ENCODE assay signal across 25 mouse cellular contexts in genomic region chr9:99559557-99559904, GRCm38 (mm10). TPM values are rescaled to one million over a fixed set of nuclear protein-coding genes. Genes with fewer than 3 reads are reported as not detected.
DNase-seq lines count a peak whose midpoint lies in the region; ATAC-seq and TF ChIP-seq lines count a peak whose summit lies in the region.
"Had no signal": no experiment of that assay in that cellular context is flagged by ENCODE, and none has a peak within 500 bp of the region (broad histone marks: within the 10 kb centered on the region; RNA-seq: fewer than 3 reads in every experiment).

No protein-coding gene starts in this region.

- H3K4me2 ChIP-seq in liver, embryonic 12.5 days, result peak overlapping the region; percentile 47
- H3K4me2 ChIP-seq in liver, postnatal 0 days (ENCODE audit: low read depth, low read length), result peak overlapping the region; percentile 7
- H3K4me2 ChIP-seq: embryonic facial prominence, embryonic 12.5 days; forebrain, embryonic 15.5 days; hindbrain, embryonic 13.5 days had no signal

- TF ChIP-seq EP300 in liver, postnatal 0 days (IDR thresholded peaks at IDR 0.05; ENCODE audit: low read depth), result no peak

- H3K27me3 ChIP-seq in G1E (ENCODE audit: insufficient read depth, low read length), result no peaks in the 10 kb centered on the region
- H3K27me3 ChIP-seq in liver, embryonic 12.5 days (replicated peaks), result no peaks in the 10 kb centered on the region
- H3K27me3 ChIP-seq in liver, postnatal 0 days (ENCODE audit: insufficient read depth, low read length), result no peaks in the 10 kb centered on the region
- no peaks in the 10 kb centered on the region for H3K27me3 ChIP-seq in thymus, adult 2 months (ENCODE audit: control insufficient read depth, insufficient read depth, low read length)
- no peaks in the 10 kb centered on the region for H3K27me3 ChIP-seq in midbrain, embryonic 10.5 days (ENCODE audit: low read depth, poor library complexity, severe bottlenecking)
- H3K27me3 ChIP-seq: embryonic facial prominence, embryonic 12.5 days; forebrain, embryonic 15.5 days; hindbrain, embryonic 13.5 days; Patski had no signal

- H3K36me3 ChIP-seq in G1E (replicated peaks), result peaks cover 5% of the 10 kb centered on the region
- no peaks in the 10 kb centered on the region for H3K36me3 ChIP-seq in liver, embryonic 12.5 days
- no peaks in the 10 kb centered on the region for H3K36me3 ChIP-seq in liver, postnatal 0 days (replicated peaks; ENCODE audit: insufficient read depth, low read length)
- no peaks in the 10 kb centered on the region for H3K36me3 ChIP-seq in thymus, adult 2 months (ENCODE audit: control insufficient read depth, insufficient read depth, low read length)
- H3K36me3 ChIP-seq in midbrain, embryonic 10.5 days, result no peaks in the 10 kb centered on the region
- H3K36me3 ChIP-seq: embryonic facial prominence, embryonic 12.5 days; forebrain, embryonic 15.5 days; heart, embryonic 10.5 days; hindbrain, embryonic 13.5 days had no signal

- TF ChIP-seq CTCF in G1E (IDR thresholded peaks at IDR 0.05; ENCODE audit: low read depth, low read length), result no peak
- no peak for TF ChIP-seq CTCF in liver, postnatal 0 days (IDR thresholded peaks at IDR 0.05; ENCODE audit: low read depth)
- TF ChIP-seq CTCF in thymus, adult 2 months (IDR thresholded peaks at IDR 0.05; ENCODE audit: borderline replicate concordance, control insufficient read depth, extremely low read depth, insufficient read depth, low read length, poor library complexity), result no peak

- TF ChIP-seq POLR2A in thymus, adult 2 months (IDR thresholded peaks at IDR 0.05; ENCODE audit: control insufficient read depth, extremely low read depth, insufficient read depth, low read length, poor library complexity), result no peak

- no peak overlapping the region for H3K27ac ChIP-seq in liver, embryonic 12.5 days
- H3K27ac ChIP-seq in liver, postnatal 0 days (ENCODE audit: low read depth), result no peak overlapping the region
- no peak overlapping the region for H3K27ac ChIP-seq in thymus, adult 2 months (ENCODE audit: control insufficient read depth, insufficient read depth, low read length)
- H3K27ac ChIP-seq in midbrain, embryonic 10.5 days (replicated peaks), result no peak overlapping the region
- H3K27ac ChIP-seq: embryonic facial prominence, embryonic 12.5 days; forebrain, embryonic 15.5 days; heart, embryonic 10.5 days; hindbrain, embryonic 13.5 days had no signal

- no peaks in the 10 kb centered on the region for H3K9me3 ChIP-seq in G1E (replicated peaks)
- no peaks in the 10 kb centered on the region for H3K9me3 ChIP-seq in liver, embryonic 12.5 days (replicated peaks)
- H3K9me3 ChIP-seq in liver, postnatal 0 days (ENCODE audit: low read length), result no peaks in the 10 kb centered on the region
- no peaks in the 10 kb centered on the region for H3K9me3 ChIP-seq in midbrain, embryonic 10.5 days (replicated peaks)
- H3K9me3 ChIP-seq: embryonic facial prominence, embryonic 12.5 days; forebrain, embryonic 15.5 days; heart, embryonic 10.5 days; hindbrain, embryonic 13.5 days had no signal

- DNase-seq in 416B (ENCODE audit: low read depth) (peak; percentile 42), G1E (ENCODE audit: low spot score) (no peak)
- no peak for DNase-seq in liver, postnatal 0 days
- DNase-seq in layer of hippocampus, adult 18-20 months (ENCODE audit: low spot score in 2 of 2), result no peak
- no peak for DNase-seq in thymus, adult 2 months
- no peak for DNase-seq in midbrain, embryonic 10.5 days (ENCODE audit: low spot score)
- DNase-seq: adrenal gland, postnatal 14 days; cerebellum, adult 11-12 months; cerebellum, adult 9-10 months; cerebellum, postnatal 25 days; gastrocnemius, postnatal 36 days; heart, adult 18-20 months; heart, postnatal 14 days had no signal

- ATAC-seq in G1E (ENCODE audit: extremely low read depth, insufficient number of reproducible peaks, low FRiP score, poor library complexity, severe bottlenecking), result peak; percentile 46; the same call in 1 of the 2 replicates
- peak; percentile 33; the same call in 1 of the 2 replicates for ATAC-seq in liver, embryonic 12.5 days
- no peak for ATAC-seq in liver, postnatal 0 days
- ATAC-seq: activated CD4-positive, CD25-positive, alpha-beta regulatory T cell, adult 4 months; forebrain, embryonic 15.5 days; Patski had no signal

- peaks cover 33% of the 10 kb centered on the region for H3K4me1 ChIP-seq in G1E (ENCODE audit: insufficient read depth, low read depth, low read length)
- H3K4me1 ChIP-seq in liver, embryonic 12.5 days, result peaks cover 67% of the 10 kb centered on the region
- peaks cover 11% of the 10 kb centered on the region for H3K4me1 ChIP-seq in liver, postnatal 0 days (ENCODE audit: insufficient read depth)
- H3K4me1 ChIP-seq in thymus, adult 2 months (replicated peaks; ENCODE audit: control insufficient read depth, insufficient read depth, low read length), result peaks cover 2% of the 10 kb centered on the region; the same call in 1 of the 2 replicates
- 0 out of 2 replicates have a peak, but pooled peaks cover 3% of the 10 kb centered on the region for H3K4me1 ChIP-seq in midbrain, embryonic 10.5 days
- H3K4me1 ChIP-seq: embryonic facial prominence, embryonic 12.5 days; forebrain, embryonic 15.5 days had no signal

- H3K9ac ChIP-seq in liver, embryonic 12.5 days, result no peak overlapping the region
- H3K9ac ChIP-seq in liver, postnatal 0 days (replicated peaks), result no peak overlapping the region
- H3K9ac ChIP-seq: embryonic facial prominence, embryonic 12.5 days; forebrain, embryonic 15.5 days; hindbrain, embryonic 13.5 days had no signal

- peak overlapping the region; percentile 17; the same call in 1 of the 2 replicates for H3K4me3 ChIP-seq in G1E (ENCODE audit: low read depth, low read length)
- H3K4me3 ChIP-seq in liver, embryonic 12.5 days, result no peak overlapping the region
- H3K4me3 ChIP-seq in liver, postnatal 0 days (ENCODE audit: low read depth, low read length), result no peak overlapping the region
- no peak overlapping the region for H3K4me3 ChIP-seq in thymus, adult 2 months (ENCODE audit: control insufficient read depth, insufficient read depth, low read length)
- H3K4me3 ChIP-seq in midbrain, embryonic 10.5 days, result no peak overlapping the region
- H3K4me3 ChIP-seq: embryonic facial prominence, embryonic 12.5 days; forebrain, embryonic 15.5 days; heart, embryonic 10.5 days; hindbrain, embryonic 13.5 days had no signal

RNA-seq across cellular contexts. Expression of gene Armc8, which starts 9.2 kb away (rescaled TPM):
- 27.8 and 36.5 TPM in 2 replicates for total RNA-seq in G1E (2014; fragmentation: Nextera tagmentation)
- total RNA-seq in G1E (2017), result 29.1 and 31.8 TPM in 2 replicates
- 2.4 and 3.6 TPM in 2 replicates for polyA plus RNA-seq in G1E (2012)
- 14.5 and 15.1 TPM in 2 replicates for polyA plus RNA-seq in liver, embryonic 12.5 days (2016; fragmentation: Nextera tagmentation; extraction: Ambion mirVana)
- 6.6 and 7.9 TPM in 2 replicates for polyA plus RNA-seq in liver, postnatal 0 days (2015; fragmentation: Nextera tagmentation; extraction: Ambion mirVana)
- total RNA-seq in layer of hippocampus, adult 18-20 months (2021), result 10 to 100 TPM; 53.6 to 55.1 TPM
- 15.0 and 15.6 TPM in 2 replicates for polyA plus RNA-seq in thymus, adult 2 months (2012; rRNA removed)
- 30.5 and 36.2 TPM in 2 replicates for polyA plus RNA-seq in midbrain, embryonic 10.5 days (2016; fragmentation: Nextera tagmentation; extraction: Ambion mirVana)

RNA-seq across cellular contexts. Expression of gene Dbr1, which starts 16.1 kb away (rescaled TPM):
- 14.7 and 17.3 TPM in 2 replicates for total RNA-seq in G1E (2014; fragmentation: Nextera tagmentation)
- 49.0 and 52.7 TPM in 2 replicates for total RNA-seq in G1E (2017)
- polyA plus RNA-seq in G1E (2012), result 46.2 and 48.9 TPM in 2 replicates
- polyA plus RNA-seq in liver, embryonic 12.5 days (2016; fragmentation: Nextera tagmentation; extraction: Ambion mirVana), result 26.8 and 31.4 TPM in 2 replicates
- 9.3 and 9.6 TPM in 2 replicates for polyA plus RNA-seq in liver, postnatal 0 days (2015; fragmentation: Nextera tagmentation; extraction: Ambion mirVana)
- 10 to 100 TPM; 12.4 to 15.9 TPM for total RNA-seq in layer of hippocampus, adult 18-20 months (2021)
- polyA plus RNA-seq in thymus, adult 2 months (2012; rRNA removed), result 18.6 and 20.4 TPM in 2 replicates
- polyA plus RNA-seq in midbrain, embryonic 10.5 days (2016; fragmentation: Nextera tagmentation; extraction: Ambion mirVana), result 41.2 and 43.7 TPM in 2 replicates

RNA-seq across cellular contexts. Expression of gene A4gnt, which starts 52.8 kb away (rescaled TPM):
- total RNA-seq in G1E (2014; fragmentation: Nextera tagmentation) (not detected in 2 replicates), G1E (2017) (0.16 TPM in 1 of 2 replicates, not detected in the other)
- polyA plus RNA-seq in G1E (2012), result not detected in 2 replicates
- not detected in 2 replicates for polyA plus RNA-seq in liver, embryonic 12.5 days (2016; fragmentation: Nextera tagmentation; extraction: Ambion mirVana)
- not detected in 2 replicates for polyA plus RNA-seq in liver, postnatal 0 days (2015; fragmentation: Nextera tagmentation; extraction: Ambion mirVana)
- not detected for total RNA-seq in layer of hippocampus, adult 18-20 months (2021)
- polyA plus RNA-seq in thymus, adult 2 months (2012; rRNA removed), result 0.05 and 0.11 TPM in 2 replicates
- polyA plus RNA-seq in midbrain, embryonic 10.5 days (2016; fragmentation: Nextera tagmentation; extraction: Ambion mirVana), result not detected in 2 replicates
- total RNA-seq: adrenal gland, adult 18-20 months; adrenal gland, postnatal 14 days; gastrocnemius, adult 8-10 months; gastrocnemius, postnatal 36 days; heart, adult 18-20 months; heart, postnatal 14 days; hematopoietic stem cell, adult 5-6 weeks had no signal
- polyA plus RNA-seq: activated CD4-positive, CD25-positive, alpha-beta regulatory T cell, adult 4 months; embryonic facial prominence, embryonic 12.5 days; forebrain, embryonic 11.5 days; forebrain, embryonic 15.5 days; heart, embryonic 10.5 days; heart, embryonic 14.5 days; hindbrain, embryonic 13.5 days; Patski had no signal
